ENCODE assay signal across 12 mouse cellular contexts in genomic region chr11:95508211-95508926, GRCm38 (mm10). TPM values are rescaled to one million over a fixed set of nuclear protein-coding genes. Genes with fewer than 3 reads are reported as not detected.
DNase-seq lines count a peak whose midpoint lies in the region; ATAC-seq and TF ChIP-seq lines count a peak whose summit lies in the region.
"Had no signal": no experiment of that assay in that cellular context is flagged by ENCODE, and none has a peak within 500 bp of the region (broad histone marks: within the 10 kb centered on the region; RNA-seq: fewer than 3 reads in every experiment).

No protein-coding gene starts in this region.

- H3K9ac ChIP-seq in kidney, embryonic 15.5 days, result no peak overlapping the region
- no peak overlapping the region for H3K9ac ChIP-seq in lung, postnatal 0 days (replicated peaks; ENCODE audit: low read depth)

- TF ChIP-seq POLR2A in kidney, adult 2 months (IDR thresholded peaks at IDR 0.05; ENCODE audit: low read depth, low read length), result no peak

- no peak overlapping the region for H3K27ac ChIP-seq in kidney, embryonic 15.5 days
- no peak overlapping the region for H3K27ac ChIP-seq in kidney, adult 2 months (ENCODE audit: insufficient read depth, low read depth, low read length)
- H3K27ac ChIP-seq in lung, postnatal 0 days (ENCODE audit: low read length), result no peak overlapping the region
- H3K27ac ChIP-seq: hindbrain, embryonic 10.5 days had no signal

- peak; percentile 34 for DNase-seq in adrenal gland, postnatal 14 days
- DNase-seq in adrenal gland, adult 2 months, result no peak
- DNase-seq in kidney, adult 2 months, result no peak
- peak; percentile 25 for DNase-seq in NIH3T3 (ENCODE audit: low read depth)
- DNase-seq in lung, postnatal 0 days (ENCODE audit: low spot score), result peak; percentile 44
- DNase-seq in right cerebral cortex, postnatal 25 days, result no peak
- DNase-seq: adrenal gland, postnatal 25 days; cerebellum, adult 2 months had no signal

- H3K27me3 ChIP-seq in kidney, embryonic 15.5 days, result peaks cover 34% of the 10 kb centered on the region
- no peaks in the 10 kb centered on the region for H3K27me3 ChIP-seq in kidney, adult 2 months (replicated peaks; ENCODE audit: control insufficient read depth, insufficient read depth, low read length)
- peaks cover 13% of the 10 kb centered on the region for H3K27me3 ChIP-seq in lung, postnatal 0 days (replicated peaks; ENCODE audit: insufficient read depth, low read length)

- peaks cover 36% of the 10 kb centered on the region for H3K4me1 ChIP-seq in kidney, embryonic 15.5 days
- no peaks in the 10 kb centered on the region for H3K4me1 ChIP-seq in kidney, adult 2 months (ENCODE audit: control insufficient read depth, insufficient read depth, low read length)
- peaks cover 3% of the 10 kb centered on the region for H3K4me1 ChIP-seq in lung, postnatal 0 days (ENCODE audit: insufficient read depth, low read depth, low read length)

- ATAC-seq in kidney, embryonic 15.5 days (replicated peaks; ENCODE audit: low FRiP score), result no peak
- peak; percentile 51 for ATAC-seq in lung, postnatal 0 days
- ATAC-seq in monocyte, adult 5-6 weeks (replicated peaks; ENCODE audit: insufficient number of reproducible peaks, low FRiP score, low TSS enrichment, poor library complexity, severe bottlenecking), result no peak

- H3K9me3 ChIP-seq in kidney, embryonic 15.5 days (replicated peaks), result no peaks in the 10 kb centered on the region
- no peaks in the 10 kb centered on the region for H3K9me3 ChIP-seq in lung, postnatal 0 days (ENCODE audit: low read length)
- H3K9me3 ChIP-seq: hindbrain, embryonic 10.5 days had no signal

- WGBS in kidney, embryonic 15.5 days, result 44% methylated on average over 13 of the region's 13 CpGs
- 42% methylated on average over 13 of the region's 13 CpGs for WGBS in kidney, adult 2 months
- WGBS in lung, postnatal 0 days, result 29% methylated on average over 13 of the region's 13 CpGs

- no peak overlapping the region for H3K4me3 ChIP-seq in kidney, embryonic 15.5 days (replicated peaks)
- no peak overlapping the region for H3K4me3 ChIP-seq in kidney, adult 2 months (ENCODE audit: insufficient read depth, low read depth, low read length)
- no peak overlapping the region for H3K4me3 ChIP-seq in lung, postnatal 0 days (ENCODE audit: low read depth, low read length)
- H3K4me3 ChIP-seq: hindbrain, embryonic 10.5 days had no signal

- TF ChIP-seq CTCF in kidney, adult 2 months (conservative IDR thresholded peaks at IDR 0.05; ENCODE audit: insufficient read depth, insufficient read length, low read depth, low read length), result no peak
- no peak for TF ChIP-seq CTCF in lung, postnatal 0 days (IDR thresholded peaks at IDR 0.05)

- no peaks in the 10 kb centered on the region for H3K36me3 ChIP-seq in kidney, embryonic 15.5 days
- no peaks in the 10 kb centered on the region for H3K36me3 ChIP-seq in kidney, adult 2 months (ENCODE audit: control insufficient read depth, insufficient read depth, low read length)
- no peaks in the 10 kb centered on the region for H3K36me3 ChIP-seq in lung, postnatal 0 days (ENCODE audit: insufficient read depth, low read length)
- H3K36me3 ChIP-seq: hindbrain, embryonic 10.5 days had no signal

- peak overlapping the region; percentile 42 for H3K4me2 ChIP-seq in kidney, embryonic 15.5 days
- H3K4me2 ChIP-seq in lung, postnatal 0 days (replicated peaks; ENCODE audit: low read depth, low read length), result peak overlapping the region; percentile 40

- TF ChIP-seq EP300 in lung, postnatal 0 days (IDR thresholded peaks at IDR 0.05), result no peak

RNA-seq across cellular contexts. Expression of gene Nxph3, which starts 6.0 kb away (rescaled TPM):
- 2.6 and 3.8 TPM in 2 replicates for total RNA-seq in adrenal gland, postnatal 14 days (2021)
- total RNA-seq in adrenal gland, adult 2 months (2021), result 1 to 10 TPM; 1.9 to 6.2 TPM
- polyA plus RNA-seq in adrenal gland, adult 2 months (2012; rRNA removed), result 1.6 and 2.6 TPM in 2 replicates
- polyA plus RNA-seq in kidney, embryonic 15.5 days (2015; fragmentation: Nextera tagmentation; extraction: Ambion mirVana), result 0.32 and 0.40 TPM in 2 replicates
- 4.1 and 4.2 TPM in 2 replicates for polyA plus RNA-seq in kidney, adult 2 months (2012; rRNA removed)
- polyA plus RNA-seq in lung, postnatal 0 days (2015; fragmentation: Nextera tagmentation; extraction: Ambion mirVana), result 1.2 and 1.5 TPM in 2 replicates
- not detected in 3 replicates for total RNA-seq in monocyte, adult 5-6 weeks (2017)
- total RNA-seq: megakaryocyte progenitor cell, adult 5-6 weeks had no signal

Comparison
In these comparisons a context has a peak if more than half of its experiments do, and no peak if none do; other contexts are left out.
1. DNase-seq: peak in adrenal gland, postnatal 14 days (single experiment), NIH3T3 (single experiment) and lung, postnatal 0 days (single experiment); none in adrenal gland, adult 2 months (single experiment), kidney, adult 2 months (single experiment) and right cerebral cortex, postnatal 25 days (single experiment).